Mouse (Mus musculus): ENCODE data around the gene Hfe2.

The Hfe2 gene

GRCm38 (mm10) chr3:96528506-96528905 lies 3.5 kb downstream of the Hfe2 start:
- no peak for DNase-seq

DNA sequence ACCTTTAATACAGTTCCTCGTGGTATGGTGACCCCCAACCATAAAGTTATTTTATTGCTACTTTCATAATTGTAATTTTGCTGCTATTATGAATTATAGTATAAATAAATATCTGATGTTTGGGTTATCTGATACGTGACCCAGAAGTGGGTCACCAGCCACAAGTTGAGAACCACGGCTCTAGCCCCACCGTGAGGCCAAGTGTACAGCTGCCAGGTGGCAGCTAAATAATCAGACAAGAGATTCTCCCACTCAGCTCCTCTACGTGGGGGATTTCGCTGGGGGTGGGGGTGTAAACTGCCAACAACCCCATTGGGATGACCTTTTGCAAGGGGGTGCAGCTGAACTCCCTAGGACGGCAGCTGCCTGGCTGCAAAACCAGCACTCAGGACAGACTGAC lies 7.1 kb downstream of the Hfe2 start:
- no peak for DNase-seq

DNA sequence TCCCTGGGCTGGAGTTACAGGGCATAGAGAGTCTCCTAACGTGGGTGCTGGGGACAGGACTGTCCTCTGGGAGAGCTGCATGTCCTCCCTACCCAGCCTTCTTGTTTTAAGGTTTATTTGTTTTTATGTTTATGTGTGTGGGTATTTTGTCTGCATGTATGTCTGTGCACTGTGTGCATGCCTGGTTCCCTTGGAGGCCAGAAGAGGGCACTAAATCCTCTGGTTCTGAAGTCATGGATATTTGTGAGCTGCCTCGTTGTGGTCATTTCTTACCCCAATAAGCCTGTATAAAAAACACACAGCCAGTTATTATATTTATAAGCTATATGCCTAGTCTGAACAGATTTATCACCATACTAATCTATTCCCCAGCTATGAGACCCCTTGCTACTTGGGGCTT lies 9.3 kb downstream of the Hfe2 start:
- DNase-seq, result no peak

GRCm38 (mm10) chr3:96539316-96539715 lies 14.3 kb downstream of the Hfe2 start:
- DNase-seq, result no peak

- DNase-seq, result no peak
Observed at GRCm38 (mm10) chr3:96540740-96541139, 15.8 kb downstream of the Hfe2 start.

DNA sequence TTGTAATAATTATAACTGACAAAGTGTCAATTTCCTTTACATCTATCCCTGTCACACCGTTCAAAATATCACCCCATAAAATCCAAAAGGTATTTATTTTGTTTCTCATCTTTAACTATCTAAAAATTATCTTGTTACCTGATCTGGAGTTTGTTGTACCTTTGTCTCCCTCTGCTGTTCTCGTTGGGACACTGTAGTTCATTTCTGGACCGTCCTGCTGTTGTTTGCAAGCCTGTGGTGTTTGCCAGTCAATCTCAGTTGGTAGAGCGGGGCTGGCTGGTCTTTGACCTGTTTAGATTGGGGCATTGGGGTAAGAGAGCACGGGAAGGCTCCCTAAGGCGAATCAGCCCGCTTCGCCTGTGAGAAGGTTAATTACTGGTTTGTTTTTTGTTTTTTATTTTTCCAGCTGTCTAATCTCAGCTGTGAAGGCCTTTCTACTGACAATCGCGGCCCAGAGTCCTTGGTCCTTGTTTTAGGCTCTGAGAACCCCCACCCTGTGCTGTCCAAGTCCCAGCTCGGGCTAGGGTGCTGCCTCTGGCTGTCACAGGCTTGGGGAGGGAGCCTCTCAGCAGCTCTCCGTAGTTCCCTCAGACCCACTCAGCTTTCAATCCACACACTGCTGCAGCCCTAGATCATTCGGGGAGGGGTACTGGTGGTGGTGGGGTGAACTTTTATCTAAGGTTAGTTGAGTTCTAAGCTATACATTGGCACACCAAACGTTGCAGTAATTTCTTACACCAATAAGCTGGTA lies 16.5 kb downstream of the Hfe2 start:
- no peak for DNase-seq

GRCm38 (mm10) chr3:96542554-96542953 lies 17.6 kb downstream of the Hfe2 start:
- DNase-seq, result no peak

DNA sequence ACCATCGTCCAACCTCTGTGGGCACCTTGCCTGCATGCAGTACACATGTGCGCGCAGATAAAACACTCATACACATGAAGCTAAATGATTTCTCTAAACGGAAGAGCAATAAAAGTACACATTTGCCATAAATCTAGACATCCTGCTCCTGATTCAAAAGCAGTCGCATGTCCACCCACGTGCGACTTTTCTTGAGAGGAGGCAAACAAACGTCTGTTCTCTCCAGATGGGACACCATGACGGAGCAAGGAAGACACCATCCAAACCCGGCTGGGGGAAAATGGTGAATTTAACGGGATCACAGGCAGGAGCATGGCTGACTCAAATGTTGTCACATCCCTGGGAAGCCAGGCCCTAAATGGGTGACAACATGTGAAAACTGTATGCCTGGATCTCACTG lies 18.4 kb downstream of the Hfe2 start:
- DNase-seq, result no peak

- no peak for DNase-seq
Observed at GRCm38 (mm10) chr3:96545565-96545964, 20.6 kb downstream of the Hfe2 start.

DNA sequence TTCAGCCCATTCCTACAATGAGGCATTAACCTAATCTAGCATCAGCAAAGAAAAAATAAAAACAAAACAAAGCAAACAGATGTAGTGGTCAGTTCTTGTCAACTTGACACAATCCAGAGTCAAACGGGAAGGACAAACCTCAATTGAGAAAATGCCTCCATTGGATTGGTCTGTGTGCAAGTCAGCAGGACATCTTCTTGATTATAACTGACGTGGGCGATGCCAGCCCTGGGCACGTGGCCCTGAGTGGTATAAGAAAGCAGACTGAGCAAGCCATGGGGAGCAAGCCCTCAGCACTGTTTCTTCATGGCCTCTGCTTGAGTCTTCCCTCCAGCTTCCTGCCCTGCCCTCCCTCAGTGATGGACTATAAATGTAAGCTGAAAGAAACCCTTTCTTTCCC lies 21.9 kb downstream of the Hfe2 start:
- DNase-seq, result no peak

GRCm38 (mm10) chr3:96547389-96547960 lies 22.5 kb downstream of the Hfe2 start:
- DNase-seq, result peak; percentile 84 to 85

DNA sequence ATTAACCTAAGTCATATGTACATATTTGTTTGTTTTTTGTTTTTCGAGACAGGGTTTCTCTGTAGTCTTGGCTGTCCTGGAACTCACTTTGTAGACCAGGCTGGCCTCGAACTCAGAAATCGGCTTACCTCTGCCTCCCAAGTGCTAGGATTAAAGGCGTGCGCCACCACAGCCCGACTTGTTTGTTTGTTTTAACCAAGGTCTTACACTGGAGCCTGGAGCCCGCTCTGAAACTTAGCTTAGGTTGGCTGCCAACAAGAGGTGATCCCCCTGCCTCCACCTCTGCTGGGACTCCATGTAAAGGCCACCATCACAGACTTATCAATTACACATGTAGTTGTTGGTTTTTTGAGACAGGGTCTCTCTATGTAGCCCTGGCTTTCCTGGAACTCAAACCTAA lies 23.9 kb downstream of the Hfe2 start:
- no peak for DNase-seq

- no peak for DNase-seq
Observed at GRCm38 (mm10) chr3:96549346-96549745, 24.4 kb downstream of the Hfe2 start.

GRCm38 (mm10) chr3:96551203-96551602 lies 26.2 kb downstream of the Hfe2 start:
- peak; percentile 39 to 41 for DNase-seq

- DNase-seq, result no peak
Observed at GRCm38 (mm10) chr3:96551890-96552289, 26.9 kb downstream of the Hfe2 start.

- no peak for DNase-seq
Observed at GRCm38 (mm10) chr3:96553601-96554000, 28.6 kb downstream of the Hfe2 start.

DNA sequence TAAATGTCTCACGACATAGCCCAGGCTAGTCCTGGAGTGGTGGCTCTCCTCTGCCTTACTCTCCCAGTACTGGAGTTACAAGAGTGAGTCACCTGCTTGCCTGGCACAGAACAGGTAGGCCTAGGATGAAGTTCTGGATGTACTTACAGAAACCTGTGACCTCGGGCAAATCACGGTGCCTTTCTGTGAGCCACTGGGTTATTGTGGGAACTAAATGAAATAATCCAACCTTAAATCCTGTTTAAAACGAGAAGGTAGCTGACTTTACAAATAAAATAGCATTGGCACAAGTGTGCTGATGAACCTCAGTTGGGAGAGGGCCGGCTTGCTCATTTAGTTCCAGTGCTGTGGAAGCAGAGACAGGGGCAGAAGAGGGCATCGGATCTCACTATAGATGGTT lies 29.3 kb downstream of the Hfe2 start:
- no peak for DNase-seq

- peak in 1 of 2 experiments; percentile 27 for DNase-seq
Observed at GRCm38 (mm10) chr3:96555041-96555596, 30.1 kb downstream of the Hfe2 start.

GRCm38 (mm10) chr3:96555999-96556614 lies 31.1 kb downstream of the Hfe2 start:
- DNase-seq, result no peak

DNA sequence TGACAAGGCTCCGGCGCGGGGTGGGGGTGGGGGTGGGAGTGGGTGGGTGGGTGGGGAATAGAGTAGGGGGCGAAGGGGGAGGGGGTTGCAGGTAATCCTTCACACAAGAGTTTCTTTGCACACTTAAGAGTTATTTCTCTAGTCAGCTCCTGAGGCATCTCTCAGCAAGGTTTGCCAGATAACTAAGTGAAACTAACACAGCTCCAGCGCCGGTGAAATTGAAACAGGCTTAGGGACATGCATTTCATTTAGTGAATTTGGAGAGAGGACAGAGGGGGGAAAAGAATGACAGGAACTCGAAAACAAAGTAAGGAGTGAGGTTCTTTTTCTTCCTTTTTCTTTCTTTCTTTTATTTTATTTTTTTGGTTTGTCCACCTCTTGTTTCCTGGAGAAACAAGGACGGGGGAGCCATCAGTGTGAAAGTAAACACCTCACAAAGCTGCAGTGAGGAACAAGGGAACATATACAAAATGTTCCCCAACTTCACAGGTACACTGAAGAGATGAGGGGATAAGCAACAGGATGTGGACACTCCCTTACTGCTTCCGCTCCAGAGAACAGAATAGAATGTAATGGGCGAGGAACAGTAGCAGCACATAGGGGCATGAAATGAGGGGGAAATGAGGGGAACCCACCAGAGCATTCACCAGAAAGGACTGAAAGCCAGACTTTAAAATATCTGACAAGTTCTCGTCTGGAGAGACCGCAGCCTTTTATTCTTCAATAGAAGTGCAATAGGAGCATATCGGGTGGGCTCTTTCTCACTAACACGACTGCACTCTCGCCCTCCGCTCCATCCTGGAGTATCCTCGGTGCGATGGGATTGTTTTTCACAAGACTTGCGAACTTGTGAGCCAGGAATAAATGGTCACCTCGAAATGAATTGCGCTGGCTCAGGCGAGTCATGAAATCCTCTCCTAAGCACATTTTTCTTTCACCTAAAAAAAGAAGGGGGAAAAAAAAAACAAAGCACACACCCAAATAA lies 32.0 kb downstream of the Hfe2 start:
- no peak for DNase-seq

GRCm38 (mm10) chr3:96557694-96558093 lies 32.7 kb downstream of the Hfe2 start, which contains the start of gene Txnip:
Txnip (plus strand) TSS chr3:96557957.
- DNase-seq, result peak; percentile 93 to 95

DNA sequence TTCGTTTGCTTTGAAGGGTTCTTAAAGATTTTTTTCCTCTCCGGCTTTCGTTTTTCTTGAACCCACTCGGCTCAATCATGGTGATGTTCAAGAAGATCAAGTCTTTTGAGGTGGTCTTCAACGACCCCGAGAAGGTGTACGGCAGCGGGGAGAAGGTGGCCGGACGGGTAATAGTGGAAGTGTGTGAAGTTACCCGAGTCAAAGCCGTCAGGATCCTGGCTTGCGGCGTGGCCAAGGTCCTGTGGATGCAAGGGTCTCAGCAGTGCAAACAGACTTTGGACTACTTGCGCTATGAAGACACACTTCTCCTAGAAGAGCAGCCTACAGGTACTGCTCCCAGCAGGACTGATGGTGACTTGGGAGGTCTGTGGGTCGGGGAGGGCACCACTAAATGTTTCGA lies 33.2 kb downstream of the Hfe2 start:
- DNase-seq, result no peak

All from cerebellum, postnatal 36 days (tissue).